Mouse (Mus musculus) hindbrain, embryonic 11.5 days (tissue): ENCODE results near the gene Gm21988. TPM values are rescaled to one million over a fixed set of nuclear protein-coding genes. Genes with fewer than 3 reads are reported as not detected.

Source experiments
- ATAC-seq: fragments of 200-750 bp; cut with Nextera tagmentation; 2 replicates; pipeline ENCODE4 v1.8.0; 2017; ENCODE audit warnings: mild to moderate bottlenecking, moderate TSS enrichment, moderate library complexity; ENCODE audit not compliant: low FRiP score
- DNase-seq: peaks from one replicate; pipeline ENCODE4 v3.0.0-alpha.2; 2015; ENCODE audit warnings: low spot score
- H3K27ac ChIP-seq: fragments of 300-500 bp; sonication (generic); 2 replicates; pipeline ENCODE4 v1.5.1; 2014; ENCODE audit warnings: mild to moderate bottlenecking, low read depth, low read length
- H3K27me3 ChIP-seq: fragments of 300-500 bp; sonication (generic); 2 replicates; pipeline ENCODE4 v1.6.1; 2014; ENCODE audit warnings: mild to moderate bottlenecking, low read length, moderate library complexity, mixed read lengths; ENCODE audit not compliant: control insufficient read depth, insufficient read depth
- H3K36me3 ChIP-seq: fragments of 300-500 bp; sonication (generic); 2 replicates; pipeline ENCODE4 v1.6.1; 2014; ENCODE audit warnings: mild to moderate bottlenecking, low read length, moderate library complexity, mixed read lengths; ENCODE audit not compliant: control insufficient read depth, insufficient read depth
- H3K4me1 ChIP-seq: fragments of 300-500 bp; sonication (generic); replicated peaks from 2 replicates; pipeline ENCODE4 v1.6.1; 2014; ENCODE audit warnings: low read length, mixed read lengths; ENCODE audit not compliant: control insufficient read depth, insufficient read depth
- H3K4me2 ChIP-seq: fragments of 300-500 bp; sonication (generic); replicated peaks from 2 replicates; pipeline ENCODE4 v1.6.1; 2014; ENCODE audit warnings: mild to moderate bottlenecking, low read depth, low read length
- H3K4me3 ChIP-seq: fragments of 300-500 bp; sonication (generic); 2 replicates; pipeline ENCODE4 v1.5.1; 2014; ENCODE audit warnings: low read depth, low read length
- H3K9ac ChIP-seq: fragments of 300-500 bp; sonication (generic); 2 replicates; pipeline ENCODE4 v1.6.1; 2014; ENCODE audit warnings: low read depth, low read length
- H3K9me3 ChIP-seq: fragments of 300-500 bp; sonication (generic); 2 replicates; pipeline ENCODE4 v1.6.1; 2016; ENCODE audit warnings: low read length; ENCODE audit not compliant: control insufficient read depth
- WGBS: fragments of 180-500 bp; shearing (Covaris S2); extraction: QIAGEN DNeasy Blood & Tissue Kit; methylation state at CpG from one replicate; pipeline ENCODE4 v1.1.7; 2014; 5-methylcytosine and 5-hydroxymethylcytosine counted together
- polyA plus RNA-seq: library from polyadenylated mRNA; unstranded; fragments of >200 nt; fragmentation: Nextera tagmentation; extraction: Ambion mirVana; gene quantifications from 2 replicates; pipeline ENCODE4 v1.2.1, GENCODE M21; 2014

Gm21988 gene
- polyA plus RNA-seq, 1 experiment from 2014 or later: 11.6 TPM

- H3K4me2 ChIP-seq: no peak overlapping the region
- DNase-seq (peak; percentile 82), ATAC-seq (no peak)
- 47% methylated on average over 9 of the region's 9 CpGs for WGBS
- no peaks in the 10 kb centered on the region for H3K36me3 ChIP-seq
- H3K9ac ChIP-seq: no peak overlapping the region
- no peak overlapping the region for H3K4me3 ChIP-seq
- H3K27ac ChIP-seq: no peak overlapping the region
- no peaks in the 10 kb centered on the region for H3K4me1 ChIP-seq
- H3K27me3 ChIP-seq: peaks cover 2% of the 10 kb centered on the region
- no peaks in the 10 kb centered on the region for H3K9me3 ChIP-seq
These were observed 7.7 kb upstream of the Gm21988 start for GRCm38 (mm10) chr11:70247136-70247845.

DNA sequence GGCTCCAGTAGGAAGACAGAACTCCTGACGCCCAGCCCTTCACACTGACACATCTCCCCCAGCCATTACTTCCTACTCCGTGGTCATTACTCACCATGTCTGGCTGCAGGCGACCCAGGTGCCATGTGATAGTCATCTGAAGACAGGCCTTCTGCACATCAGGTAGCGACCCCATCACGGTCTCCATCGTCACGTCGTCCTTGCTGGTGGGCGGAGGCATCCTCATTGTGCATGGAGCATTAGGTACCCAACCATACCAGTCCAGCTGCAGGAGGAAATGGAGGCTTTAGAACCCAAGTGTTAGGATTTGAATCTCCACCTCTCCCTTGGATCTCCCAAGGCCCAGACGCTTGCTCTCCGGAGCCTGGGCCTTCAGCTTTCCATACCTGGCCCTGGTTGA lies 3.0 kb upstream of the Gm21988 start:
- Histone ChIP-seq H3K27me3 (no peaks in the 10 kb centered on the region; the same call in 1 of the 2 replicates), H3K4me3 (no peak overlapping the region), H3K36me3 (no peaks in the 10 kb centered on the region), H3K4me2 (no peak overlapping the region), H3K9me3 (no peaks in the 10 kb centered on the region), H3K4me1 (peaks cover 3% of the 10 kb centered on the region), H3K9ac (no peak overlapping the region), H3K27ac (no peak overlapping the region)
- 69% methylated on average over 11 of the region's 11 CpGs for WGBS
- DNase-seq: no peak
- ATAC-seq: no peak

- no peaks in the 10 kb centered on the region for H3K9me3 ChIP-seq
- 13% methylated on average over 23 of the region's 23 CpGs for WGBS
- H3K4me1 ChIP-seq: peaks cover 8% of the 10 kb centered on the region
- H3K4me3 ChIP-seq: peak overlapping the region; percentile 91
- ATAC-seq (no peak), DNase-seq (no peak)
- H3K9ac ChIP-seq: peak overlapping the region; percentile 88
- H3K27ac ChIP-seq: peak overlapping the region; percentile 78
- no peaks in the 10 kb centered on the region for H3K36me3 ChIP-seq
- peak overlapping the region; percentile 94 for H3K4me2 ChIP-seq
- H3K27me3 ChIP-seq: no peaks in the 10 kb centered on the region
These were observed 814 bp downstream of the Gm21988 start for GRCm38 (mm10) chr11:70238591-70239440.

GRCm38 (mm10) chr11:70237457-70238167 lies 2.0 kb downstream of the Gm21988 start, which contains the start of gene 0610010K14Rik:
TSS of gene 0610010K14Rik (minus strand) at chr11:70237914.
- H3K27ac ChIP-seq: peak within 1 kb of the TSS; percentile 78
- H3K9ac ChIP-seq: peak within 1 kb of the TSS; percentile 88
- peaks cover 8% of the 10 kb centered on the region for H3K4me1 ChIP-seq
- H3K4me2 ChIP-seq: peak within 1 kb of the TSS; percentile 94
- no peaks in the 10 kb centered on the region for H3K27me3 ChIP-seq
- H3K36me3 ChIP-seq: no peaks in the 10 kb centered on the region
- WGBS: under 1% methylated on average over 52 of the region's 70 CpGs
- H3K9me3 ChIP-seq: no peaks in the 10 kb centered on the region
- peak; percentile 94 for ATAC-seq
- peak within 1 kb of the TSS; percentile 91 for H3K4me3 ChIP-seq
- DNase-seq: peak; percentile 97

- H3K4me1 ChIP-seq: peaks cover 8% of the 10 kb centered on the region
- ATAC-seq: no peak
- peak overlapping the region; percentile 91 for H3K4me3 ChIP-seq
- H3K27ac ChIP-seq: peak overlapping the region; percentile 78
- DNase-seq: no peak
- peak overlapping the region; percentile 94 for H3K4me2 ChIP-seq
- H3K36me3 ChIP-seq: no peaks in the 10 kb centered on the region
- WGBS: 51% methylated on average over 7 of the region's 7 CpGs
- no peaks in the 10 kb centered on the region for H3K9me3 ChIP-seq
- H3K9ac ChIP-seq: peak overlapping the region; percentile 83
- no peaks in the 10 kb centered on the region for H3K27me3 ChIP-seq
These were observed 2.9 kb downstream of the Gm21988 start for GRCm38 (mm10) chr11:70236717-70237116.

GRCm38 (mm10) chr11:70235254-70235900 lies 4.3 kb downstream of the Gm21988 start:
- WGBS: 93% methylated on average over 12 of the region's 12 CpGs

GRCm38 (mm10) chr11:70234497-70234896 lies 5.1 kb downstream of the Gm21988 start:
- Histone ChIP-seq H3K9me3 (no peaks in the 10 kb centered on the region), H3K4me3 (no peak overlapping the region), H3K27ac (no peak overlapping the region), H3K9ac (no peak overlapping the region), H3K27me3 (peaks cover 9% of the 10 kb centered on the region), H3K36me3 (no peaks in the 10 kb centered on the region), H3K4me1 (peaks cover 8% of the 10 kb centered on the region), H3K4me2 (no peak overlapping the region)
- ATAC-seq (no peak), DNase-seq (no peak)
- 93% methylated on average over 8 of the region's 8 CpGs for WGBS

More at GRCm38 (mm10) chr11:70235254-70235900, 4.3 kb downstream of the Gm21988 start:
- DNase-seq (no peak), ATAC-seq (no peak)
- no peaks in the 10 kb centered on the region for H3K36me3 ChIP-seq
- H3K27me3 ChIP-seq: no peaks in the 10 kb centered on the region; the same call in 1 of the 2 replicates
- no peak overlapping the region for H3K4me3 ChIP-seq
- no peaks in the 10 kb centered on the region for H3K9me3 ChIP-seq
- H3K9ac ChIP-seq: no peak overlapping the region
- peaks cover 8% of the 10 kb centered on the region for H3K4me1 ChIP-seq
- no peak overlapping the region for H3K27ac ChIP-seq
- H3K4me2 ChIP-seq: no peak overlapping the region

GRCm38 (mm10) chr11:70234037-70234436 lies 5.6 kb downstream of the Gm21988 start:
- 60% methylated on average over 5 of the region's 5 CpGs for WGBS

More at GRCm38 (mm10) chr11:70234037-70234436, 5.6 kb downstream of the Gm21988 start:
- Histone ChIP-seq H3K4me2 (no peak overlapping the region), H3K4me1 (peaks cover 12% of the 10 kb centered on the region), H3K27ac (no peak overlapping the region), H3K36me3 (no peaks in the 10 kb centered on the region), H3K4me3 (no peak overlapping the region), H3K9me3 (no peaks in the 10 kb centered on the region), H3K9ac (no peak overlapping the region), H3K27me3 (peaks cover 13% of the 10 kb centered on the region)
- ATAC-seq (no peak), DNase-seq (no peak)
